Mouse (Mus musculus): Measurements from ENCODE around the gene Galnt14.

GRCm38 (mm10) chr17:73574186-73574585 lies 136.1 kb downstream of the Galnt14 start:
- no peak for TF ChIP-seq POLR2A (IDR thresholded peaks at IDR 0.05; ENCODE audit: borderline replicate concordance, extremely low read depth, low read depth, low read length)
- no peak for TF ChIP-seq CTCF (IDR thresholded peaks at IDR 0.05; ENCODE audit: insufficient read depth, low read length)

Data from lung, adult 2 months (tissue).